Mouse (Mus musculus) kidney, adult 2 months (tissue): ENCODE measurements at regions not wholly inside any gene's neighbourhood (a gene's known extent, or its start where the extent isn't known, plus 50 kb on each side); places are given as distances from the start of the nearest gene placed in this dataset.
"Not testable (repeated sequence)": the region's sequence is repeated elsewhere in the genome, so short reads cannot be mapped to it uniquely, and the experiment has no call there.

Experiments used
- DNase-seq: peaks from one replicate; pipeline ENCODE4 v3.0.0; 2021
- H3K27ac ChIP-seq: fragments of 200-500 bp; 2 replicates; pipeline ENCODE4 v1.5.1; 2012; ENCODE audit warnings: low read depth, low read length, control low read depth, inconsistent platforms; ENCODE audit not compliant: insufficient read depth
- H3K27me3 ChIP-seq: fragments of 200-500 bp; replicated peaks from 2 replicates; pipeline ENCODE4 v1.6.1; 2012; ENCODE audit warnings: mild to moderate bottlenecking, moderate library complexity, low read length, inconsistent platforms; ENCODE audit not compliant: control insufficient read depth, insufficient read depth
- H3K36me3 ChIP-seq: fragments of 200-500 bp; 2 replicates; pipeline ENCODE4 v1.6.1; 2012; ENCODE audit warnings: mild to moderate bottlenecking, moderate library complexity, low read length, inconsistent platforms; ENCODE audit not compliant: control insufficient read depth, insufficient read depth
- H3K4me1 ChIP-seq: fragments of 200-500 bp; 2 replicates; pipeline ENCODE4 v1.6.1; 2011; ENCODE audit warnings: low read length; ENCODE audit not compliant: control insufficient read depth, insufficient read depth
- H3K4me3 ChIP-seq: fragments of 200-500 bp; 2 replicates; pipeline ENCODE4 v1.5.1; 2011; ENCODE audit warnings: mild to moderate bottlenecking, low read depth, low read length, control low read depth; ENCODE audit not compliant: insufficient read depth
- CTCF ChIP-seq: fragments of 200-500 bp; conservative IDR thresholded peaks from 2 replicates; pipeline ENCODE4 v1.5.1; 2011; ENCODE audit warnings: low read depth, mild to moderate bottlenecking, control low read depth, low read length, moderate library complexity, mixed read lengths; ENCODE audit not compliant: insufficient read depth, insufficient read length
- POLR2A ChIP-seq: fragments of 200-500 bp; IDR thresholded peaks from one replicate; pipeline ENCODE4 v1.6.1; 2011; ENCODE audit warnings: low read depth, low read length, control low read depth
- WGBS: fragments of 180-500 bp; shearing (Covaris S2); methylation state at CpG from one replicate; pipeline ENCODE4 v1.1.7; 2018; 5-methylcytosine and 5-hydroxymethylcytosine counted together

DNA sequence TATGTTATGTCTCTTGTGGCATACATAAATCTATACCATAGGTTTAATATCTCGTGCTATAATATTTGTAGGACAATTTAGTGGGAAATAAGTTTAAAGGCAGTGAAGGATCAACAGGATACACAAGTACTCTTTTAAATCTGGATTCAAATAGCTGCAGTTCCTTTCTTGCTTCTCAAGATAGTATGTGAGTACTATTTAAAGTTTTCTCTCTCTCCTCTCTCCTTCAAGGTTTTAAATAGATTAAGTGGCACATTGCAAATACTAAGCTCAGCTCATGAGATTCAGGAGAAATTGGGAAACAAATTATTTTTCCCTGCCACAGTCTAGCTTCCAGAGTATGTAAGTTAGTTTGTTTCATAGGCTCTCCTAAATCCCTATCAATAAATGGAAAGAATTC lies 1103.9 kb downstream of the Ndufa4 start:
- Histone ChIP-seq H3K27ac (no peak overlapping the region), H3K36me3 (no peaks in the 10 kb centered on the region), H3K4me1 (no peaks in the 10 kb centered on the region), H3K27me3 (no peaks in the 10 kb centered on the region), H3K4me3 (no peak overlapping the region)
- 75% methylated on average over 1 of the region's 1 CpGs for whole genome bisulfite sequencing
- no peak for TF ChIP-seq CTCF
- no peak for TF ChIP-seq POLR2A
- DNase-seq, result no peak

DNA sequence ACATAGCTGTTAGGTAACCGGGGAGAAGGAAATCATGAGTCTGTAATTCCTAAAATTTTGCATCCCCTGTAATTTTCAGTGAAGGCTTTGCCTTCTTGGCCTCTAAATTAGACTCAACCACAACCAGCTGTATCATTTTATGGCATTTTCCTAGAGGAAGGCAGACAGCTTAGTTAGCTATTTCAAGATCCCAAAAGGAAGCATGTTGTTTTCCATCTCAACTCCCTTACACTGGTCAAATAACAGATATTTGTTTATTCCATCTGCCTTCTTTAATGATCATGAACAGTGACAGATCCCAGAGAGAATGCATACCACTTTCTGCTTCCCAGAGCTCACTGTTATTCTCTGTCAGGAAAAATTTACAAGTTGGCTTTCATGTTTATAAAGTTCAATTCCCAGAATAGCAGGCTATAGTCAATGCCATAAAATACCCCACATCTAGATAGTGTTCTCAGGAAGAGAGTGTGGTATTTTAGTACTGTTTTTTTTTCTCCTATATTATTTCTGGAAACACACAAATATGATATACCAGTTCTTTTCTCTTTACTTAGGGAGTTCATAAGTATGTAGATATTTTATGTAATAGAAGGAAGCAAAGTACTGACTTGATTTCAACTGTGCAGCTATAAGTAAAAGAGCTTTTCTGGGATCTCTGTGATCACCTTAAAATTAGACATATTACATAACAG lies 1148.5 kb downstream of the Ndufa4 start:
- WGBS, result 76% methylated on average over 1 of the region's 1 CpGs
- TF ChIP-seq CTCF, result no peak
- no peak for TF ChIP-seq POLR2A
- no peak overlapping the region for H3K4me3 ChIP-seq
- H3K27ac ChIP-seq, result no peak overlapping the region
- H3K36me3 ChIP-seq, result no peaks in the 10 kb centered on the region
- peak; percentile 1 for DNase-seq
- no peaks in the 10 kb centered on the region for H3K27me3 ChIP-seq
- no peaks in the 10 kb centered on the region for H3K4me1 ChIP-seq

DNA sequence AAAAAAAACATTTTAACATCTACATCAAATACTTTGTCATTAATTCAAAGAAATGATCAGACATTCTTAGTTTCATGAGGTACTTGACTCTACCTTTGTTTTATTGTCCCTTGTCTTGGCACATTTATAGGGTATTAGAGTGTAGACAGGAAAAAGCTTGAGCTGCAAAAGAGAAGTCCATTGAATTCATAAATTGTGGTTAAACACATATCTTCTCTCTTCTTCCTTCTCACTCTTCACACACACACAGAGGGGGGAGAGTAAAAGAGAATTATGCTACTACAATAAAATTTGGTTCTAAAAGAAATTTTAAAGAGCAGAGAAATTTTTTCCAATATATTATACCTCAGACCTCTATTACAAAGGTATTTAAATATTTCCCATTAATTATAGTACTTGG lies 1149.2 kb downstream of the Ndufa4 start:
- Histone ChIP-seq H3K27ac (no peak overlapping the region), H3K4me3 (no peak overlapping the region), H3K36me3 (no peaks in the 10 kb centered on the region), H3K4me1 (no peaks in the 10 kb centered on the region), H3K27me3 (no peaks in the 10 kb centered on the region)
- no peak for DNase-seq
- TF ChIP-seq CTCF (no peak), POLR2A (no peak)

DNA sequence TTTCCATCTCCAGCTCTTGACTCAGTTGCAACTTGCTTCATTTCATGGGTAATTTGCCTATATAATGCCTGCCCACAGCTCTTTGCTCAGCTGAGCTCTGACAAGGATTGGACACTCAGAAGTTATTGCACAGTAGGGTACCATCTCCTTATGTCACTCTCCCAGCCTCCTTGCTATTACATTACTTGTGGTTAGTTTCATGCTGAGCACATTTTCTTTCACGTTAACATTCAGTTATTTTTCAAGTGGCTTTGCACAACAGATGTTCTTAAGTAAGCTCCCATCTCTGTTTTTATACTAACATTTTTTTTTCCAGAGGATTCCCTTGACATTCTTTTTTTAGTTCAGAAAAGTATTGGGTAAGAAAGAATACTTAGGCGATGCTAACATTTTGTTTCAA lies 1163.2 kb downstream of the Ndufa4 start:
- Histone ChIP-seq H3K27ac (no peak overlapping the region), H3K4me3 (no peak overlapping the region), H3K36me3 (no peaks in the 10 kb centered on the region), H3K4me1 (no peaks in the 10 kb centered on the region), H3K27me3 (no peaks in the 10 kb centered on the region)
- no peak for TF ChIP-seq POLR2A
- TF ChIP-seq CTCF, result no peak
- 77% methylated on average over 2 of the region's 2 CpGs for WGBS
- DNase-seq, result no peak

DNA sequence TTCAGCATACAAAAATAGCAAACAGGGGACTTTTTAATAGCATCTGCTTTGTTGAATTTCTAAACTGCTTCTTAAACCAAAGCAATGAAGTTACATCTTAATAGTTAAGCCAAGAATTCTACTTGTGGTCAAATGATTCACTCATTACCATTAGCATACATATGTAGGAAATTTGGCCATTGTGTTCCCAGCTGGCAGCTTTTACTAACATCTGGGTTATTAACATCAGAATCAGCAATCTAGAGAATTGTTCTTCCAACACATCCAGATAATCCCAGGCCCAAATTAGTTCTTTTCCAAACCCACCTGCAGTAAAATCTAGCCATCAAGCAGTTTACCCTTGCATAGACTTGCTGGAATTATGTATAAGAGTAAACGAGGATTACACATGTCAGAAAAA lies 1184.7 kb downstream of the Ndufa4 start:
- Histone ChIP-seq H3K4me3 (no peak overlapping the region), H3K27me3 (no peaks in the 10 kb centered on the region), H3K36me3 (no peaks in the 10 kb centered on the region), H3K4me1 (no peaks in the 10 kb centered on the region), H3K27ac (no peak overlapping the region)
- TF ChIP-seq CTCF (no peak), POLR2A (no peak)
- DNase-seq, result no peak
- 53% methylated on average over 1 of the region's 1 CpGs for whole genome bisulfite sequencing

DNA sequence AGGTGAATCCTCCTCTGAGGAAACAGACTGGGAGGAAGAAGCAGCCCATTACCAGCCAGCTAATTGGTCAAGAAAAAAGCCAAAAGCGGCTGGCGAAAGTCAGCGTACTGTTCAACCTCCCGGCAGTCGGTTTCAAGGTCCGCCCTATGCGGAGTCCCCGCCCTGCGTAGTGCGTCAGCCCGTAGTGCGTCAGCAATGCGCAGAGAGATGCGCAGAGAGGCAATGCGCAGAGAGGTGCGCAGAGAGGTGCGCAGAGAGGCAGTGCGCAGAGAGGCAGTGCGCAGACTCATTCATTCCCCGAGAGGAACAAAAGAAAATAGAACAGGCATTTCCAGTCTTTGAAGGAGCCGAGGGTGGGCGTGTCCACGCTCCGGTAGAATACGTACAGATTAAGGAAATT lies 1216.8 kb downstream of the Ndufa4 start:
- WGBS, result 82% methylated on average over 18 of the region's 25 CpGs
- not testable (repeated sequence) for H3K4me1 ChIP-seq, H3K4me3 ChIP-seq, H3K27ac ChIP-seq, H3K27me3 ChIP-seq, H3K36me3 ChIP-seq, DNase-seq
